Mouse (Mus musculus): Measurements from ENCODE around the gene Ndufa13.

DNA sequence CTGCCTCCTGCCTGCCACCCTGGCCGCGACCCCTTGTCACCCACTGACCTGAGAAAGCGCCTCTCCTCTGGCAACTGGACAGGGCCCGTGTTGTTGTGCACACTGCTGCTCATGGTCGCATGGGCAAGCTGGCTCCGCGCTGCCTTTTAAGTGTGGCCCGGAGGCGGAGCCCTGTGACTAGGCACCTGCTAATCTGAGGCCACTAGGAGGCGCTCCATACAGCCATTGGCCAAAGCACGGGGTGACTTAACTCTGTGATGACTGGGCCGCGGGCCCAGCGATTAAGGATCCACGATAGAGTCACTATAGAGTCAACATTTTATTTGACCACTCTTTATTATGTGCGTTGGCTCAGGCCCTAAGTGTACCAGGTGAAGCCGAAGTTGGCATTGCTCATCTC, 8.5 kb downstream of the Ndufa13 start:
- TF ChIP-seq GATA1 (IDR thresholded peaks at IDR 0.05; ENCODE audit: borderline replicate concordance, low read length) (no peak), FLI1 (IDR thresholded peaks at IDR 0.05; ENCODE audit: low read length) (no peak)

Data from megakaryocyte, embryonic 14.5 days (primary cell).